Mouse (Mus musculus) midbrain, embryonic 11.5 days (tissue): ENCODE results near the gene Slc8a1. TPM values are rescaled to one million over a fixed set of nuclear protein-coding genes. Genes with fewer than 3 reads are reported as not detected.
A peak's percentile ranks its signal among the peaks of the same experiment; 100 is the strongest.

Source experiments
- ATAC-seq: fragments of 200-750 bp; cut with Nextera tagmentation; 2 replicates; pipeline ENCODE4 v1.8.0; 2017; ENCODE audit warnings: moderate TSS enrichment, moderate library complexity; ENCODE audit not compliant: low FRiP score
- DNase-seq: peaks from one replicate; pipeline ENCODE4 v3.0.0; 2015; ENCODE audit warnings: low spot score; ENCODE audit errors: missing footprints
- H3K27ac ChIP-seq: fragments of 300-500 bp; sonication (generic); 2 replicates; pipeline ENCODE4 v1.5.1; 2014; ENCODE audit warnings: low read depth, low read length
- H3K27me3 ChIP-seq: fragments of 300-500 bp; sonication (generic); 2 replicates; pipeline ENCODE4 v1.6.1; 2014; ENCODE audit warnings: mild to moderate bottlenecking, low read length, moderate library complexity, mixed read lengths; ENCODE audit not compliant: control insufficient read depth, insufficient read depth
- H3K36me3 ChIP-seq: fragments of 300-500 bp; sonication (generic); 2 replicates; pipeline ENCODE4 v1.6.1; 2014; ENCODE audit warnings: mild to moderate bottlenecking, low read length, moderate library complexity, mixed read lengths; ENCODE audit not compliant: control insufficient read depth, insufficient read depth
- H3K4me1 ChIP-seq: fragments of 300-500 bp; sonication (generic); 2 replicates; pipeline ENCODE4 v1.6.1; 2014; ENCODE audit warnings: low read length; ENCODE audit not compliant: control insufficient read depth, insufficient read depth
- H3K4me2 ChIP-seq: fragments of 300-500 bp; sonication (generic); 2 replicates; pipeline ENCODE4 v1.6.1; 2014; ENCODE audit warnings: mild to moderate bottlenecking, moderate library complexity
- H3K4me3 ChIP-seq: fragments of 300-500 bp; sonication (generic); 2 replicates; pipeline ENCODE4 v1.5.1; 2014; ENCODE audit warnings: low read depth, low read length
- H3K9ac ChIP-seq: fragments of 300-500 bp; sonication (generic); 2 replicates; pipeline ENCODE4 v1.6.1; 2014; ENCODE audit warnings: low read length
- H3K9me3 ChIP-seq: fragments of 300-500 bp; sonication (generic); 2 replicates; pipeline ENCODE4 v1.6.1; 2016; ENCODE audit warnings: low read length; ENCODE audit not compliant: control insufficient read depth
- WGBS: fragments of 180-500 bp; shearing (Covaris S2); extraction: QIAGEN DNeasy Blood & Tissue Kit; methylation state at CpG from one replicate; pipeline ENCODE4 v1.1.7; 2014; 5-methylcytosine and 5-hydroxymethylcytosine counted together
- polyA plus RNA-seq: library from polyadenylated mRNA; unstranded; fragments of >200 nt; fragmentation: Nextera tagmentation; extraction: Ambion mirVana; gene quantifications from 2 replicates; pipeline ENCODE4 v1.2.1, GENCODE M21; 2014

The Slc8a1 gene
- polyA plus RNA-seq, 1 experiment from 2014 or later: 3.3 TPM

GRCm38 (mm10) chr17:81735583-81735982, 2.6 kb downstream of the Slc8a1 start:
- no peaks in the 10 kb centered on the region for H3K27me3 ChIP-seq
- H3K36me3 ChIP-seq: no peaks in the 10 kb centered on the region
- 91% methylated on average over 2 of the region's 2 CpGs for WGBS
- no peak overlapping the region for H3K4me2 ChIP-seq
- H3K4me1 ChIP-seq: no peaks in the 10 kb centered on the region
- DNase-seq (peak; percentile 35), ATAC-seq (no peak)
- H3K9ac ChIP-seq: no peak overlapping the region
- H3K9me3 ChIP-seq: no peaks in the 10 kb centered on the region
- H3K27ac ChIP-seq: no peak overlapping the region
- no peak overlapping the region for H3K4me3 ChIP-seq

- DNase-seq (no peak), ATAC-seq (no peak)
- Histone ChIP-seq H3K9me3 (no peaks in the 10 kb centered on the region), H3K9ac (no peak overlapping the region), H3K4me2 (no peak overlapping the region), H3K36me3 (no peaks in the 10 kb centered on the region), H3K4me3 (no peak overlapping the region), H3K4me1 (no peaks in the 10 kb centered on the region), H3K27me3 (no peaks in the 10 kb centered on the region), H3K27ac (no peak overlapping the region)
- WGBS: 95% methylated on average over 4 of the region's 4 CpGs
Observed at GRCm38 (mm10) chr17:81729891-81730290, 8.3 kb downstream of the Slc8a1 start.

GRCm38 (mm10) chr17:81712273-81712751, 25.9 kb downstream of the Slc8a1 start:
- Histone ChIP-seq H3K9me3 (no peaks in the 10 kb centered on the region), H3K27me3 (no peaks in the 10 kb centered on the region), H3K4me3 (no peak overlapping the region), H3K4me1 (no peaks in the 10 kb centered on the region), H3K9ac (no peak overlapping the region), H3K27ac (no peak overlapping the region), H3K4me2 (no peak overlapping the region), H3K36me3 (no peaks in the 10 kb centered on the region)
- DNase-seq: no peak
- no peak for ATAC-seq
- WGBS: 84% methylated on average over 1 of the region's 1 CpGs

GRCm38 (mm10) chr17:81704761-81705160, 33.4 kb downstream of the Slc8a1 start:
- no peak for ATAC-seq
- Histone ChIP-seq H3K4me2 (no peak overlapping the region), H3K9me3 (no peaks in the 10 kb centered on the region), H3K36me3 (no peaks in the 10 kb centered on the region), H3K4me1 (no peaks in the 10 kb centered on the region), H3K27ac (no peak overlapping the region), H3K27me3 (no peaks in the 10 kb centered on the region), H3K9ac (no peak overlapping the region), H3K4me3 (no peak overlapping the region)
- 63% methylated on average over 3 of the region's 3 CpGs for WGBS
- DNase-seq: no peak

- no peak for DNase-seq
- no peak for ATAC-seq
- Histone ChIP-seq H3K9ac (no peak overlapping the region), H3K9me3 (no peaks in the 10 kb centered on the region), H3K36me3 (no peaks in the 10 kb centered on the region), H3K27ac (no peak overlapping the region), H3K27me3 (no peaks in the 10 kb centered on the region), H3K4me3 (no peak overlapping the region), H3K4me2 (no peak overlapping the region), H3K4me1 (no peaks in the 10 kb centered on the region)
- 81% methylated on average over 2 of the region's 2 CpGs for WGBS
Observed at GRCm38 (mm10) chr17:81703258-81703657, 34.9 kb downstream of the Slc8a1 start.

- no peak overlapping the region for H3K27ac ChIP-seq
- H3K27me3 ChIP-seq: no peaks in the 10 kb centered on the region
- ATAC-seq: no peak
- H3K36me3 ChIP-seq: no peaks in the 10 kb centered on the region
- H3K4me1 ChIP-seq: no peaks in the 10 kb centered on the region
- no peak overlapping the region for H3K4me2 ChIP-seq
- H3K9ac ChIP-seq: no peak overlapping the region
- DNase-seq: no peak
- H3K9me3 ChIP-seq: no peaks in the 10 kb centered on the region
- no peak overlapping the region for H3K4me3 ChIP-seq
- WGBS: 89% methylated on average over 4 of the region's 4 CpGs
Observed at GRCm38 (mm10) chr17:81701701-81702100, 36.5 kb downstream of the Slc8a1 start.

- ATAC-seq: no peak
- no peaks in the 10 kb centered on the region for H3K4me1 ChIP-seq
- 69% methylated on average over 10 of the region's 10 CpGs for WGBS
Observed at GRCm38 (mm10) chr17:81698789-81699188, 39.4 kb downstream of the Slc8a1 start.

GRCm38 (mm10) chr17:81697695-81698094, 40.5 kb downstream of the Slc8a1 start:
- Histone ChIP-seq H3K4me2 (no peak overlapping the region), H3K27ac (no peak overlapping the region), H3K9ac (no peak overlapping the region), H3K4me3 (no peak overlapping the region), H3K27me3 (no peaks in the 10 kb centered on the region), H3K36me3 (no peaks in the 10 kb centered on the region), H3K4me1 (no peaks in the 10 kb centered on the region), H3K9me3 (no peaks in the 10 kb centered on the region)
- ATAC-seq (no peak), DNase-seq (no peak)
- whole genome bisulfite sequencing: 71% methylated on average over 2 of the region's 2 CpGs

More at GRCm38 (mm10) chr17:81698789-81699188, 39.4 kb downstream of the Slc8a1 start:
- H3K4me2 ChIP-seq: no peak overlapping the region
- no peak for DNase-seq
- no peak overlapping the region for H3K9ac ChIP-seq
- H3K27me3 ChIP-seq: no peaks in the 10 kb centered on the region
- no peaks in the 10 kb centered on the region for H3K36me3 ChIP-seq
- H3K4me3 ChIP-seq: no peak overlapping the region
- no peak overlapping the region for H3K27ac ChIP-seq
- no peaks in the 10 kb centered on the region for H3K9me3 ChIP-seq

- no peaks in the 10 kb centered on the region for H3K9me3 ChIP-seq
- no peak overlapping the region for H3K27ac ChIP-seq
- H3K4me3 ChIP-seq: no peak overlapping the region
- WGBS: 97% methylated on average over 1 of the region's 1 CpGs
- H3K27me3 ChIP-seq: no peaks in the 10 kb centered on the region
- H3K9ac ChIP-seq: no peak overlapping the region
- no peak for ATAC-seq
- DNase-seq: no peak
- H3K4me2 ChIP-seq: no peak overlapping the region
- H3K36me3 ChIP-seq: no peaks in the 10 kb centered on the region
- H3K4me1 ChIP-seq: no peaks in the 10 kb centered on the region
Observed at GRCm38 (mm10) chr17:81694977-81695376, 43.2 kb downstream of the Slc8a1 start.

GRCm38 (mm10) chr17:81679616-81680015, 58.6 kb downstream of the Slc8a1 start:
- Histone ChIP-seq H3K27ac (no peak overlapping the region), H3K4me1 (no peaks in the 10 kb centered on the region), H3K4me2 (no peak overlapping the region), H3K36me3 (no peaks in the 10 kb centered on the region), H3K9ac (no peak overlapping the region), H3K4me3 (no peak overlapping the region), H3K9me3 (no peaks in the 10 kb centered on the region), H3K27me3 (no peaks in the 10 kb centered on the region)
- DNase-seq (no peak), ATAC-seq (no peak)
